Mouse (Mus musculus): ENCODE measurements at regions not wholly inside any gene's neighbourhood (a gene's known extent, or its start where the extent isn't known, plus 50 kb on each side); places are given as distances from the start of the nearest gene placed in this dataset.
A peak's percentile ranks its signal among the peaks of the same experiment; 100 is the strongest.
"Not testable (repeated sequence)": the region's sequence is repeated elsewhere in the genome, so short reads cannot be mapped to it uniquely, and the experiment has no call there.

DNA sequence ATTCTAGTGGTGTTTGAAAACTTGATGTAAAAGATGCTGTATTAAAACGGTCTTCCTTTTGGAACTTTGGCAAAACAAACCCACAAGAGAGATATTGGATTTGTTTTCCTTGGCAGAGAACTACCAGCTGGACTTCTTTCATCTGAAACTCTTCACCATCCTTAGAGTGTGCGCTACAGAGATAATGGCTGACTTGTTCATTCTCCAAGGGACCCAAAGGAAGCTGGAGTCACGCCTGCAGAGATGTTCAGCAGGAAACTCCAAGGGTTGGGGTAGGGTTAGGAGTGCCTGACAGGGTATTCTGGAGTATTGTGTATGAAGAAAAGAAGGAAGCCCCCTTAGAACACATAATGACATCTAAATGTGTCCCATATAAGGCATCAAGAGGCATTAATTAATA lies 1094.1 kb downstream of the A830018L16Rik start:
- 59% methylated on average over 3 of the region's 3 CpGs for WGBS
- peaks cover 9% of the 10 kb centered on the region for H3K4me1 ChIP-seq
- H3K4me3 ChIP-seq, result no peak overlapping the region
- no peaks in the 10 kb centered on the region for H3K36me3 ChIP-seq (replicated peaks)
- H3K27ac ChIP-seq (replicated peaks), result no peak overlapping the region
- H3K9me3 ChIP-seq, result peaks cover 5% of the 10 kb centered on the region; the same call in 1 of the 2 replicates
- no peak for DNase-seq (ENCODE audit: low spot score)
- H3K27me3 ChIP-seq (replicated peaks; ENCODE audit: low read depth, poor library complexity, severe bottlenecking), result no peaks in the 10 kb centered on the region

DNA sequence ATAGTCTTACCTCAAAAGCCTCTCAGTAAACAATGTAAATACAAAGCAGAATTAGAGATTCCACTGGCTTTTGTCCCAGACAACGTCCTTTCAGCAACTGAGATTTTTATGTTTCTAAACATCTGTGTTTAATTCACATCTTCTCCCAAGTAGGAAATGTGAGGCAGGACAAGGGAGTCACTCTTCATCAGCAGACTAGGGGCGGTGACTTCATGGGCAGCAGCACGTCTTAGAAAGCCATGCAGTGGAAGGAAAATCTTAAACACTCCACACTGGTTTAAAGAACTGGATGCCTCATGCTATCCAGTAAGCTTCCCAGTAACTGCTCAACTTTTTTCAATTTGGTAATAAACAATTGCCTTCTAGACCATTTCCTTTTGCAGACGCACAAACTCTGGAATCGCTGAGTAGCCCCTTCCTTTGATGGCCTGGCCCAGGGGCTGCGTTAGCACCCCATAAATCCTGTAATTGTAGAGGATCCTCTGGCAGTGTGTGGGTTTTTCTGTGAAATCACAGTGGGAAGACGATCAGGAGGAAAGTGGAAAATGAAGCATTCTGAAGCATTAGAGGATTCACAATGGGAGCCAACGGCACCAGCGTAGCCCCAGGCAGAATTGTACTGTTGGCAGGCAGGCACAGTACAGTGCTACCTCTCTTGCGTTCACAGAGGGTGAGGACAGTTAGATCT lies 1096.4 kb downstream of the A830018L16Rik start:
- Histone ChIP-seq H3K9me3 (peaks cover 7% of the 10 kb centered on the region; the same call in 1 of the 2 replicates), H3K36me3 (replicated peaks) (no peaks in the 10 kb centered on the region), H3K4me3 (no peak overlapping the region), H3K27ac (replicated peaks) (peak overlapping the region; percentile 67; the same call in 1 of the 2 replicates), H3K27me3 (replicated peaks; ENCODE audit: low read depth, poor library complexity, severe bottlenecking) (no peaks in the 10 kb centered on the region), H3K4me1 (peaks cover 9% of the 10 kb centered on the region)
- 59% methylated on average over 10 of the region's 10 CpGs for WGBS
- DNase-seq (ENCODE audit: low spot score), result peak; percentile 22

- Histone ChIP-seq H3K36me3 (replicated peaks) (no peaks in the 10 kb centered on the region), H3K27ac (replicated peaks) (no peak overlapping the region), H3K4me3 (no peak overlapping the region), H3K27me3 (replicated peaks; ENCODE audit: low read depth, poor library complexity, severe bottlenecking) (no peaks in the 10 kb centered on the region), H3K9me3 (no peaks in the 10 kb centered on the region), H3K4me1 (no peaks in the 10 kb centered on the region)
- no peak for DNase-seq (ENCODE audit: low spot score)
- WGBS, result 87% methylated on average over 4 of the region's 4 CpGs
Measured at GRCm38 (mm10) chr1:12519601-12520000, 1105.7 kb downstream of the A830018L16Rik start.

GRCm38 (mm10) chr1:12555859-12556258 lies 1142.0 kb downstream of the A830018L16Rik start:
- Histone ChIP-seq H3K4me3 (no peak overlapping the region), H3K27me3 (replicated peaks; ENCODE audit: low read depth, poor library complexity, severe bottlenecking) (no peaks in the 10 kb centered on the region), H3K9me3 (no peaks in the 10 kb centered on the region), H3K36me3 (replicated peaks) (no peaks in the 10 kb centered on the region), H3K4me1 (no peaks in the 10 kb centered on the region), H3K27ac (replicated peaks) (no peak overlapping the region)
- 84% methylated on average over 4 of the region's 4 CpGs for WGBS
- DNase-seq (ENCODE audit: low spot score), result no peak

DNA sequence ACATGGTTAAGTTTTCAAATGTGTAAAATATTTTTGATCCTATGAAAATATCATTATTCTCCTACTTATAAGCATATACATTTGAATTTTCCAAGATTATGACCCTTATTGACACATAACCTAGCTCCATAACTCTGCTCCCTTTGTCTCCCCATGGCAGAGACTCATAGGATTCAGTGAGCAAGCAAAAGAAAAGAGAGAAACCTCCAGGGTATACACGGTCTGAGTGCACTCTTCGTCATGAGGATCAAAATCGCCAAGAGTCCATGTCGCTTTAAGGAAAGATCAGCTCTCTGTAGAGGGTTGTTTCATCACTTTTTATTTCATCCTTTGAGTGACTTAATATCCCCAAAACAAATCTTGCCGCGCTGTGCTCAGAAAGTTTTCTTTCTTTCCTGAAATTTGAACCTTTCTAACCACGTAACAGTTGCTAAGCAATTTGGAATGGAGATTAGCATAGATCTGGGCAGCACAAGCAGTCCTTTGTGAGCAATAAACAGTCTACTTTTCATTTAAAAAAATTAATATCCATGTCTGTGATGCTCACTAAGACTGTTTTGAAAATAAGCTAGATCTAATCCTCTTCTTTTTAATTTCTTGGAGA lies 1158.0 kb downstream of the A830018L16Rik start:
- H3K27ac ChIP-seq (replicated peaks), result peak overlapping the region; percentile 48; the same call in 1 of the 2 replicates
- no peak overlapping the region for H3K4me3 ChIP-seq
- no peaks in the 10 kb centered on the region for H3K36me3 ChIP-seq (replicated peaks)
- H3K4me1 ChIP-seq, result peaks cover 12% of the 10 kb centered on the region
- 46% methylated on average over 7 of the region's 7 CpGs for WGBS
- H3K9me3 ChIP-seq, result no peaks in the 10 kb centered on the region
- DNase-seq (ENCODE audit: low spot score), result no peak
- H3K27me3 ChIP-seq (replicated peaks; ENCODE audit: low read depth, poor library complexity, severe bottlenecking), result no peaks in the 10 kb centered on the region

- Histone ChIP-seq H3K9me3 (no peaks in the 10 kb centered on the region), H3K36me3 (replicated peaks) (no peaks in the 10 kb centered on the region), H3K27me3 (replicated peaks; ENCODE audit: low read depth, poor library complexity, severe bottlenecking) (no peaks in the 10 kb centered on the region), H3K27ac (replicated peaks) (no peak overlapping the region), H3K4me3 (no peak overlapping the region), H3K4me1 (peaks cover 21% of the 10 kb centered on the region)
- 69% methylated on average over 4 of the region's 4 CpGs for WGBS
- DNase-seq (ENCODE audit: low spot score), result no peak
Measured at GRCm38 (mm10) chr1:12572770-12573169, 1158.9 kb downstream of the A830018L16Rik start.

DNA sequence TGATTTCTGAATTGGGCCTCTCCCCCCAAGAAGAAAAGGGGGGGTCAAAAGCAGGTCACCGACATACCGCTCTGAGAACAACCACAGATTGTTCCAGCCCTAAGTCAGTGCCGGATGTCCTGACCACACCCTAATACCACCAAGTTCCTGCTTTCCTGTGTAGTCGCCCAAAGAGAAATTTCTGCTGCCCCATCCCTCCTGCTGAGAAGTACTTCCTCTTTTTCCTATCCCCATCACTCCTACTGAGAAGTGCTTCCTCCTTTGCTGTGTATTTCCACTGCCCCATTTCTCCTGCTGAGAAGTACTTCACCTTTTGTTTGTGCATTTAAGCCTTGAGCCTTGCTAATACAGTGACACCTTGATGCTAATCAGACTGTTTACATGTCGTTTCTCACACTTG lies 1160.4 kb downstream of the A830018L16Rik start:
- WGBS, result 82% methylated on average over 5 of the region's 5 CpGs
- Histone ChIP-seq H3K4me1 (peaks cover 25% of the 10 kb centered on the region), H3K27ac (replicated peaks) (no peak overlapping the region), H3K36me3 (replicated peaks) (no peaks in the 10 kb centered on the region), H3K9me3 (no peaks in the 10 kb centered on the region), H3K4me3 (no peak overlapping the region), H3K27me3 (replicated peaks; ENCODE audit: low read depth, poor library complexity, severe bottlenecking) (no peaks in the 10 kb centered on the region)
- DNase-seq (ENCODE audit: low spot score), result no peak

DNA sequence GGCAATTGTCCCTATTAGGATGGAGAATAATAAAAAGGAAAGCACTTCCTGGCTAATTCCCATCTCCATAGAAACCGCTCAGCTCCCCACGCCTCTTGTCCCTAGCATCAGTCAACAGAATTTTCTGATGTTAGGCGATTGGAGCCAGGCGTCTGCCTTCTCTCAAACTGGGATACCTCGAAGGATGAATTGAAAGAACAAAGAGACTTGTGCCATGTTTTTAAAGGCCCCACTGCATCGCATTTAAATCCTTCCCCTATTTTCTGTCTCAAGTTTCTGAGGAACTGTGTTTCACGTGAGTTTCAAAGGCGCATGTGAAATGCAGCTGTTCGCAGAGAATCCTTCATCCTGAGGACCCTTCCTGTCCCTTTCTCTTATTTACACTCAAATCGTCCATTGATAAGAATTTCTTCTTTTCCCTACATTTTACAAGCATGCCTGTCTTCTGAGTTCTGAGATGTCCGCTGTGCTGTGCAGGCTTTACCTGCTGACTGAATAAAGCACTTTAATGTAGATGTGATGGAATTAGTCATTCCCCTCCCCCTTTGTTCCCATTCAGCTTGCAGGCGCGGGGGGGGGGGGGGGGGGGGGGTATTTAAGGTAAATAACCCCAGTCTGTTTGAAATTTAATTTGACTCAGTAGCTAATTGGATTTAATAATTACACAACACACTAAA lies 1163.3 kb downstream of the A830018L16Rik start:
- Histone ChIP-seq H3K4me1 (peaks cover 22% of the 10 kb centered on the region), H3K9me3 (no peaks in the 10 kb centered on the region), H3K4me3 (peak overlapping the region; percentile 44), H3K27me3 (replicated peaks; ENCODE audit: low read depth, poor library complexity, severe bottlenecking) (no peaks in the 10 kb centered on the region), H3K27ac (replicated peaks) (peak overlapping the region; percentile 83), H3K36me3 (replicated peaks) (no peaks in the 10 kb centered on the region)
- WGBS, result 4% methylated on average over 13 of the region's 13 CpGs
- peak; percentile 62 for DNase-seq (ENCODE audit: low spot score)

- DNase-seq (ENCODE audit: low spot score), result no peak
- Histone ChIP-seq H3K27me3 (replicated peaks; ENCODE audit: low read depth, poor library complexity, severe bottlenecking) (no peaks in the 10 kb centered on the region), H3K4me3 (no peak overlapping the region), H3K36me3 (replicated peaks) (no peaks in the 10 kb centered on the region), H3K4me1 (peaks cover 19% of the 10 kb centered on the region), H3K9me3 (no peaks in the 10 kb centered on the region), H3K27ac (replicated peaks) (peak overlapping the region; percentile 83)
- 74% methylated on average over 1 of the region's 1 CpGs for WGBS
Measured at GRCm38 (mm10) chr1:12577978-12578377, 1164.1 kb downstream of the A830018L16Rik start.

- Histone ChIP-seq H3K4me3 (no peak overlapping the region), H3K27me3 (replicated peaks; ENCODE audit: low read depth, poor library complexity, severe bottlenecking) (no peaks in the 10 kb centered on the region), H3K4me1 (peaks cover 9% of the 10 kb centered on the region), H3K9me3 (no peaks in the 10 kb centered on the region), H3K27ac (replicated peaks) (no peak overlapping the region), H3K36me3 (replicated peaks) (no peaks in the 10 kb centered on the region)
- no peak for DNase-seq (ENCODE audit: low spot score)
- WGBS, result 73% methylated on average over 3 of the region's 3 CpGs
Measured at GRCm38 (mm10) chr1:12583012-12583411, 1169.1 kb downstream of the A830018L16Rik start.

GRCm38 (mm10) chr1:12586981-12587380 lies 1173.1 kb downstream of the A830018L16Rik start:
- not testable (repeated sequence) for H3K27me3 ChIP-seq (replicated peaks; ENCODE audit: low read depth, poor library complexity, severe bottlenecking); H3K36me3 ChIP-seq (replicated peaks); H3K27ac ChIP-seq (replicated peaks); DNase-seq (ENCODE audit: low spot score); H3K4me3 ChIP-seq; H3K4me1 ChIP-seq; H3K9me3 ChIP-seq
- WGBS, result 90% methylated on average over 6 of the region's 6 CpGs

DNA sequence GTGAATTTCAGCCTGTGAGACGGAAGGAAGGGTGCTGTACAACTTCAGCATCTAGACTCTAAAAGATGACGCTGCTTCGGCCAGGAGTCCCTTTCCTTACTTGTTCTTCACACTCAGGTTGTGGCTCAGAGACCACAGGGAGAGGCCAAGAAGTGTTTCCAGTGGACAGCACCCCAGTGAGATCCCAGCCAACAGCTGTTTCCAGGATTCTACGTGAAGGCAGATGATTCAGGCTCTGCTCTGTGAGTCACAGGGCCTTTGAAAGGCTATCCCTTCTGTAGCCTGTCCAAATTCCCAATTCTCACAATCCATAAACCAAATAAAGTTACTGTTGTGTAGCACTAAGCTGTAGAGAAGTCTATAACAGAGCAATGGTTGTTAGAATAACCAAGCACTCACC lies 1198.2 kb downstream of the A830018L16Rik start:
- no peak overlapping the region for H3K27ac ChIP-seq (replicated peaks)
- DNase-seq (ENCODE audit: low spot score), result no peak

GRCm38 (mm10) chr1:12615303-12615702 lies 1201.4 kb downstream of the A830018L16Rik start:
- Histone ChIP-seq H3K27ac (replicated peaks) (no peak overlapping the region), H3K4me3 (no peak overlapping the region), H3K9me3 (no peaks in the 10 kb centered on the region), H3K36me3 (replicated peaks) (no peaks in the 10 kb centered on the region), H3K27me3 (replicated peaks; ENCODE audit: low read depth, poor library complexity, severe bottlenecking) (no peaks in the 10 kb centered on the region), H3K4me1 (no peaks in the 10 kb centered on the region)
- WGBS, result 69% methylated on average over 3 of the region's 3 CpGs
- no peak for DNase-seq (ENCODE audit: low spot score)

More for the DNA sequence above, 1198.2 kb downstream of the A830018L16Rik start:
- H3K27me3 ChIP-seq (replicated peaks; ENCODE audit: low read depth, poor library complexity, severe bottlenecking), result no peaks in the 10 kb centered on the region
- no peaks in the 10 kb centered on the region for H3K9me3 ChIP-seq
- 90% methylated on average over 4 of the region's 4 CpGs for WGBS
- H3K4me3 ChIP-seq, result no peak overlapping the region
- H3K4me1 ChIP-seq, result no peaks in the 10 kb centered on the region
- H3K36me3 ChIP-seq (replicated peaks), result no peaks in the 10 kb centered on the region
